Mouse (Mus musculus) lung, postnatal 4 days (tissue): ENCODE measurements around the gene Git1.

Experiments
- DNase-seq, 2 experiments: peaks; one replicate each; pipeline ENCODE4 v3.0.0; 2021

The Git1 gene

DNA sequence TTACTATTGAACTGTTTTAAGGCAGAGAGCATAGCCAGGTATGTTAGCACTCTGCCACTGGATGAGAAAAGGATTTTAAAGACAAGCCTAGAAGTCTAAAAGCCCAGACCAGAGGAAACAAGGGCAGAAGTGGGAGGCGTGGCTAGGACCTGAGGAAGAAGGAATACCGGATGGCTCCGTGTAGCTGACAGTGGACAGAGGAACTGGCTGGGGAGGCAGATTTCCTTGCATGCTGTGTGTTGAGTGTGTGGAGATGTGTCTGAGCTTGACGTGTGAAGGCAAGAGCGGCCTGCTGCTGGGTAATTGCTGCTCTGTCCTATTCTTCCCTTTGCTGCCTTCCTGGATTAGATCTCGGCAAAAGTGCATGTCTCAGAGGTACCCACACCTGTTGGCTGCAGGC, 9.1 kb downstream of the Git1 start:
- peak in 1 of 2 experiments; percentile 19 for DNase-seq

- peak; percentile 59 to 78 for DNase-seq
These were observed 10.1 kb downstream of the Git1 start for GRCm38 (mm10) chr11:77503511-77503910.

GRCm38 (mm10) chr11:77504377-77504776, 11.0 kb downstream of the Git1 start:
- DNase-seq: peak in 1 of 2 experiments; percentile 24

DNA sequence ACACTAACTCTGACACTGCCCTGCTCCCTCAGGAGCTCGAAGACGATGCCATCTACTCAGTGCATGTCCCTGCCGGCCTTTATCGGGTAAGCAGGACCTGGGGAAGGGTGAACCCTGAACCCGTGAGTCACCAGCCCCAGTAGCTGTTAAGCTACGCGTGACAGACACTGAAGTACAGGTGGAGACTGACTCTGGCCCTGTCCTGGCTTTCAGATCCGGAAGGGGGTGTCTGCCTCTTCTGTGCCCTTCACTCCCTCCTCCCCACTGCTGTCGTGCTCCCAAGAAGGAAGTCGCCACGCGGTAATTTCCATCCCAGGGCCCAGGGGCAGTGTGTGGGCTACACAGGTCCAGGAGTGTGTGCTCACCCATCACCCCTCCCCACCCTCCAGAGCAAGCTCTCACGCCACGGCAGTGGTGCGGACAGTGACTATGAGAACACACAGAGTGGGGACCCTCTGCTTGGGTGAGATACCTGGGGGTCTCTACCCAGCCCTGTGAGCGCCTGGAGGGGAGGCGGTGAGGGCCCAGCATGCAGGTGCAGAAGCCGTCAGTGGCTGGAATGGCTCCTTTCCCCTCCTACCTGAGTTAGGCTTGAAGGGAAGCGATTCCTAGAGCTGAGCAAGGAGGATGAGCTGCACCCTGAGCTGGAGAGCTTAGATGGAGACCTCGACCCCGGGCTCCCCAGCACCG, 12.1 kb downstream of the Git1 start:
- DNase-seq: peak in 1 of 2 experiments; percentile 22

- DNase-seq: no peak
These were observed 12.9 kb downstream of the Git1 start for GRCm38 (mm10) chr11:77506273-77506672.

DNA sequence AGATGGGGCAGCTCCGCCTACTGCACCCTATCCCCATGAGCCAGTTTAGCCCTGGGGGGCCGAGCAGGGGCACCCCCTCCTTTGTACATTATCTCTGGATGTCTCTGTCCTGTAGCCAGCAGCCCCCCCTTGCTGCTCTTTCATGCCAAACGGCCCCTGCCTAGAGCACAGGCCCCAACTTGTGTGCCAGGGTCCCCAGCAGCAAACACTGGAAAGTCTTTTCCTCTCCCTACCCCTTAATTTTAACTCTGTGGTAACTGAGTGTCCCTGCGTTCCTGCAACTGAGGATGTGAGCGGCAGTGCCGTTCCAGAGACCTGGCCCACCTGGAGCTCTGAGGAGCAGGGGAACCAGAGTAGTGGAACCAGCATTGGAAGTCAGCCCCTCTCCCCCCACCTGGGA, 13.6 kb downstream of the Git1 start:
- no peak for DNase-seq

DNA sequence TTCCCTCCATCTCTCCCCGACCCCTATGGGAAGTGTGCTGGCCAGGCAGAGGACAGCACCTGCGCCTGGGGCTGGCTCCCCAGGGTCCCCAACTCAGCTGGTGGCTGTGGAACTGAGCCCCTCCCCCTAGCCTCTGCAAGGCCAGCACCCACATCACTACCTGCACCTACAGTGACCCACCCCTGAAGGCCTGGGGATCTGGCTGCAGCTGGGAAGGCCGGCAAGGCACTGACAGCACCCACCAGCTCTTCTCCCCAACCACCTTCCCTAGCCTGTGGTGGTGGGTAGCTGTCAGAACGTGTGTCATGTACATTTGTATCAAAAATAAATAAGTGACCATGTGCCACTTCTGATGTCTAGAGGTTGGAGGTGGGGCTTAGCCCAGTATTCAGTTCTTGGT, 14.1 kb downstream of the Git1 start:
- DNase-seq: peak in 1 of 2 experiments; percentile 29

DNA sequence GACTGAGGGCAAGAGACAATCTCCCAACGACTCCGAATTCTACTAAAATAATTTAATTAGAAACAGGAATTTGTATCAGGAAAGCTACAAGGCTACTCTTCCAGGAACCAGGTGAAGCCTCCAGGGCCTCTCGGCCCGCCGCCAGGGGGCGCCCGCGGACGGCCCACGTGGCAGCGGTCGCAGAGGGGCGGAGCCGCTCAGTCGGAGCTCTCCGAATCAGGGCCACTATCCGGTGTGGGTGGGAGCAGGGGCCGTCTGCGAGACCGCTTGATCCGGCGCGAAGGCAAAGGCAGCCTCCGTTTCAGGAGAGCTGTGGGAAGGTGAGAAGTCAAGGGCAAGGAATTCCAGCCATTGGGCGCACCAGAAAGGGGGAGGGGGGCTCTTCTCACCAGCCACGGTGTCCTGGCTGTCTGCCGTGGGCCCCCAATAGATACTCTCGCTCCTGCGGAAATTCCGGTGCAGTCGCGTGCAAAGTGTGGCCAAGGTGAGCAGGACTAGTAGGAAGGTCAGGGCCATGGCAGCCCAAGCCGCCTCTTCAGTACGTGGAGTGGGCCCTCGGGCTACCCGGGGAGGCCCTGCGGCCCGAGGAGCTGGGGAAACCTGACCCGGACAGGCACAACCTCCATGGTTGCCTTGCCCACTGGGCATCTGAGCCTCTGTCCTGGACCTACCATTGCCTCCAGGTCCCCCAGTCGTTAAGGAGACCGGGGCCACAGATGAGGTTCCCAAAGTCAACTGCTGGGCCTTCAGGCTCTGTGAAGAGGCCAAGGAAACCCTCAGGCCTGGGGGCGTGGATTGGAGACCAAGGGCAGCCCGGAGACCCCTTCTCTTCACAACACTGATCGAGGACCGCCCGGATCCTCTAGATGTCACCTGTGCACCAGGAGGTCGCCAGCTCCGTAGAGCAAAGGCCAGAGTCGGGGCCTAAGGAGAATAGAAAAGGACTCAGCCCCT, 15.0 kb downstream of the Git1 start:
- peak; percentile 91 for DNase-seq

DNA sequence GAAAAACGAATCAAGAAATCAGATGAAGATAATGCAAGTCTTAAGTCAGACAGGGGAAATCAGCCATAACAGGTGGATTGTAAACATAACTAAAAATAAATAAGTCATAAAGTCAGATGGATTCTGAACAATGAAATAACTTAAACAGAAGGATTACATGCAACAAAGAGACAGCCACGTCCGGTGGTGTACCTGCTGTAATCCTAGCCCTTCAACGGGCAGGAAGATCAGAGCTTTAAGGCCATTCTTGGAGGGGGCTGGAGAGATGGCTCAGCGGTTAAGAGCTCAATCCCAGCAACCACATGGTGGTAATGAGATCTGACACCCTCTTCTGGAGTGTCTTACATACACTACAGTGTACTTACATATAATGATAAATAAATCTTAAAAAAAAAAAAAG, 18.0 kb downstream of the Git1 start:
- no peak for DNase-seq

GRCm38 (mm10) chr11:77512891-77513810, 19.8 kb downstream of the Git1 start:
- peak; percentile 92 to 95 for DNase-seq

DNA sequence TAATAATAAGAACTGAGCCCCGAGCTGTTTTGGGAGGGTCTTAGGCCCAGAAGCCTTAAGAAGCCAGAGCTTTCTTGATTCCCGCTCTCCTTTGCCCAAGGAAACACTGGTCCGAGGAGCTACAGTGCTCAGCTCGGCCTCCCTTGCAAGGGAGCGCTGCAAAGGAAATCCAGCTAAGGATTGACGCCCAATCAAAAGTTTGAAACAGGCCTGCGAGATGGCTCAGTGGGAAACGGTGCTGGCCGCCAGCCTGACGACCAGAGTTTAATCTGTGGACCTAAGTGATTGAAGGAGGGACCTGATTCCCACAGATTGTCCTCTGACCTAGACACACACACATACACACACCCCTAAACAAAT, 20.4 kb downstream of the Git1 start:
- DNase-seq: peak in 1 of 2 experiments; percentile 38

DNA sequence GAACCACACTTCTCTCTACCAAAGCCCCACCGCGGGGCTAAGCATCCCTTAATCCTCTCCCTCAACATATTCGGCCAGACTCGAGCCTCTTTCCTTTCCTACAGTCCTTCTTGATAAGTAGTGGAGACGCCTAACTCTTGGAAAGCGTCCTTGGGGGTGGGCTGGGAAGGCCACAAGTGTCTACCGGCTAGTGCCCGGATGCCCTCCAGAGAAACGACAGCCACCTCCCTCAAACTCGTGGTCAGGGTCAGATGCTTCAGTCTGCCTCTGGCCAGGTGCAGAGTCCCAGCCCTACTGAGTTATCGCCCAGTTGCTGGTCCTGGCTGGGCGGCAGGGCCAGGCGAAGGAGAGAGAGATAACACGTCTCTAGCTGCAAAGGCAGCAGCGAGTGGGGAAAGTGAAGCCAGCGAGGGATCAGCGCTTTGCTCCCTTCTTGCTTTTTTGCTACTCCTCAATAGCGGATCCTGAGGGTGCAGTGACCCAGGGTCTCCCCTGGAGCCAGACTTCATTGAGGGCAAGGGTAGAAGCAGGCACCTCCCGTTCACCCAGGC, 21.0 kb downstream of the Git1 start:
- DNase-seq: no peak

- peak; percentile 87 to 94 for DNase-seq
These were observed 21.7 kb downstream of the Git1 start, which contains the start of gene Abhd15 for GRCm38 (mm10) chr11:77514832-77515636. Gene Abhd15 (plus strand): TSS chr11:77515121.

DNA sequence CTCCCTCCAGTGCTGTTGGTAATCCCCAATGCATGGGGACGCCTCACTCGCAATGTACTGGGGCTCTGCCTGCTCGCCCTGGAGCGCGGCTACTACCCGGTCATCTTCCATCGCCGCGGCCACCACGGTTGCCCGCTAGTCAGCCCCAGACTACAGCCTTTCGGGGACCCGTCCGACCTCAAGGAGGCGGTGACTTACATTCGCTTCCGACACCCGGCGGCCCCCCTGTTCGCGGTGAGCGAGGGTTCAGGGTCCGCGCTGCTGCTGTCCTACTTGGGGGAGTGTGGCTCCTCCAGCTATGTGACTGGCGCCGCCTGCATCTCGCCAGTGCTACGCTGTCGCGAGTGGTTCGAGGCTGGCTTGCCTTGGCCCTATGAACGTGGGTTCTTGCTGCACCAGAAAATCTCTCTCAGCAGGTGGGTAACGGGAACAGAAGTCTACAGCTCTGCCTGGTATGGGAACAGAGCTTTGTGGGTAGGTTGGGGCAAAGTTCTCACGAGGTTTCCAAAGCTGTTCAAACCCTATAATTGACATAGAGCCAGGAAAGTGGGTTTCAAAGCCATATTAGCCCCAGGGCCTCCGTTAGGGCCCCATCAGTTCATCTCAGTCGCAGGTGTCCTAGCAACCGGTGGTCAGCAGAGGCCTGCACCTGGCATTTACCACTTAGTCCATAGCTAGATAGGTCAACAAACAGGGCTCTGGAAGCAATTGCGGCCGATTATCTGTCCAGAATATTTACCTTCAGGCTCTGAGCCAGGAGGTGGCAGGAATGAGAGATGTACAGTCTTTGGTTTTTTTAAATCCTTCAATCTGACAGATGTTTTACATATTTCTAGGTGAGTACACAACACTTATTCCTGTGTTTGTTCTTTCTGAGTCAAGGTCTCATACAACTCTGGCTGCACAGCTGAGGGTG, 22.5 kb downstream of the Git1 start, which contains the start of gene Trp53i13:
TSS of gene Trp53i13 (minus strand) at position 344 of the 916 bp plus-strand sequence.
- peak in 1 of 2 experiments; percentile 40 for DNase-seq

GRCm38 (mm10) chr11:77516553-77517425, 23.4 kb downstream of the Git1 start:
- DNase-seq: no peak

DNA sequence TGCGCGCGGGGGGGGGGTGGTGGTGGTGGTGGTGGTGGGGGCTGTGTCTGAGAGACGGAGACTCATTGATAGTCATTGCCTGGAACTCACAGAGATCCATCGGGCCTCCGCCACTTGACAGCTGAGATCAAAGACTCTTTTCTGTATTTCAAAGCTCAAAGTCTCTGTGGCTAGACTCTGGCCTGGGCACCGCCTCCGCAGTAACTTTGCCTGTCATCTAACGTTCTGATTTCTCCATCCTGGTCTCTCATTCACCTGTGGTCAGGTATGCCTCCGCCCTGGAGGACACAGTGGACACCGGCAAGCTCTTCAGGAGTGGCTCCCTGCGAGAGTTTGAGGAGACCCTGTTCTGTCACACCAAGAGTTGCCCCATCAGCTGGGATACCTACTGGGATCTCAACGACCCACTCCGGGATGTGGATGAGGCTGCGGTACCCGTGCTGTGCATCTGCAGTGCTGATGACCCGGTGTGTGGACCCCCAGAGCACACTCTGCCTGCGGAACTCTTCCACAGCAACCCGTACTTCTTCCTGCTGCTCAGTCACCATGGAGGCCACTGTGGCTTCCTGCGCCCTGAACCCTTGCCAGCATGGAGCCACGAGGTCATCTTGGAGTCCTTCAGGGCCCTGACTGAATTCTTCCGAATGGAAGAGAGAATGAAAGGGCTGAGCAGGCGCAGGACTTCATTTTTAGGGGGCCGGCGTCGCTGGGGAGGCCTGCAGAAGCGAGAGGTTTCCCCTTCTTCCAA, 24.9 kb downstream of the Git1 start:
- no peak for DNase-seq

DNA sequence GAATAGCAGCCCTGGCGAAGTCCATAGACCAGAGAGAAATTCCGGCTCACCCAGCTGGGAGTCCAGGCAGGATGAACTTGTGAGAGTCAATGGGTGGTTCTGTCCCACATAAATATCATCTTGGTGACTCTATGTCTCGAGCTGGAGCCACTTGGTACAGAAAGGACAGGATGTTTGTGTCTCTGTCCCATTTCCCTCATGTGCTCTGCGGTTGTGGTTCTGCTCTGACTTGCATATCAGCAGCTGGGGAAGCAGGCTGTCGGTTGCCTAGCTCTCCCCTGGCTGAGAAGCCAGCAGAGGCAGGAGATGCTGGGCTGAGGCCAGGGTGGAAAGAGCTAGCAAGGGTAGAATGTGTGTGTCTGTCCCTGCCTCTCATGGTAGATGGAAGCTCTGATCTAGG, 25.7 kb downstream of the Git1 start, which contains the start of gene Gm10392:
TSS of gene Gm10392 (minus strand) at position 156 of the 400 bp plus-strand sequence.
- DNase-seq: peak; percentile 67 to 69
